Mouse (Mus musculus) embryo, embryonic 10.5 days (tissue): Measurements from ENCODE around the gene Myo10.
A peak's percentile ranks its signal among the peaks of the same experiment; 100 is the strongest.

ENCODE experiments used
- DNase-seq: peaks from one replicate; pipeline ENCODE4 v3.0.0-alpha.2; 2015; ENCODE audit warnings: low spot score

Gene Myo10

GRCm38 (mm10) chr15:25622200-25622866 lies at the start of gene Myo10:
Gene Myo10 (plus strand): TSS chr15:25622525.
- peak; percentile 100 for DNase-seq

- no peak for DNase-seq
These were observed 49.2 kb upstream of the Myo10 start for GRCm38 (mm10) chr15:25573113-25573512.

- DNase-seq: no peak
These were observed 48.3 kb upstream of the Myo10 start for GRCm38 (mm10) chr15:25573876-25574601.

- no peak for DNase-seq
These were observed 44.8 kb upstream of the Myo10 start for GRCm38 (mm10) chr15:25577327-25578051.

GRCm38 (mm10) chr15:25578369-25578768 lies 44.0 kb upstream of the Myo10 start:
- DNase-seq: no peak

GRCm38 (mm10) chr15:25580731-25581130 lies 41.6 kb upstream of the Myo10 start:
- DNase-seq: peak; percentile 42

- no peak for DNase-seq
These were observed 40.3 kb upstream of the Myo10 start for GRCm38 (mm10) chr15:25582055-25582454.

GRCm38 (mm10) chr15:25583361-25583760 lies 39.0 kb upstream of the Myo10 start:
- no peak for DNase-seq

GRCm38 (mm10) chr15:25586828-25587227 lies 35.5 kb upstream of the Myo10 start:
- DNase-seq: no peak

- no peak for DNase-seq
These were observed 34.4 kb upstream of the Myo10 start for GRCm38 (mm10) chr15:25587943-25588342.

GRCm38 (mm10) chr15:25589318-25589902 lies 32.9 kb upstream of the Myo10 start:
- no peak for DNase-seq

GRCm38 (mm10) chr15:25589916-25590315 lies 32.4 kb upstream of the Myo10 start:
- no peak for DNase-seq

GRCm38 (mm10) chr15:25590891-25591290 lies 31.4 kb upstream of the Myo10 start:
- no peak for DNase-seq

GRCm38 (mm10) chr15:25591964-25592363 lies 30.4 kb upstream of the Myo10 start:
- no peak for DNase-seq

GRCm38 (mm10) chr15:25593469-25594150 lies 28.7 kb upstream of the Myo10 start:
- no peak for DNase-seq

GRCm38 (mm10) chr15:25598313-25598712 lies 24.0 kb upstream of the Myo10 start:
- DNase-seq: no peak

- DNase-seq: no peak
These were observed 20.0 kb upstream of the Myo10 start for GRCm38 (mm10) chr15:25602306-25602705.

- peak; percentile 60 for DNase-seq
These were observed 19.0 kb upstream of the Myo10 start for GRCm38 (mm10) chr15:25603286-25603685.

- no peak for DNase-seq
These were observed 18.1 kb upstream of the Myo10 start for GRCm38 (mm10) chr15:25604231-25604630.

- DNase-seq: no peak
These were observed 16.9 kb upstream of the Myo10 start for GRCm38 (mm10) chr15:25605376-25605775.

GRCm38 (mm10) chr15:25608742-25609141 lies 13.6 kb upstream of the Myo10 start:
- no peak for DNase-seq

GRCm38 (mm10) chr15:25609253-25609652 lies 13.1 kb upstream of the Myo10 start:
- no peak for DNase-seq
